Mouse (Mus musculus): Measurements from ENCODE around the gene Fkbp7. TPM values are rescaled to one million over a fixed set of nuclear protein-coding genes. Genes with fewer than 3 reads are reported as not detected.

Gene Fkbp7
- polyA plus RNA-seq, 1 experiment: 8.0 TPM

GRCm38 (mm10) chr2:76672134-76672745, 676 bp downstream of the Fkbp7 start:
- H3K4me1 ChIP-seq (ENCODE audit: control insufficient read depth, insufficient read depth, low read length): peaks cover 19% of the 10 kb centered on the region
- TF ChIP-seq POLR2A (IDR thresholded peaks at IDR 0.05; ENCODE audit: borderline replicate concordance, low read depth, low read length): no peak
- no peak for TF ChIP-seq CTCF (IDR thresholded peaks at IDR 0.05; ENCODE audit: low read depth, low read length)
- peak overlapping the region; percentile 60 for H3K27ac ChIP-seq (ENCODE audit: insufficient read depth, low read depth, low read length)
- peak overlapping the region; percentile 79 for H3K4me3 ChIP-seq (ENCODE audit: insufficient read depth, low read length)

- peak overlapping the region; percentile 79; the same call in 1 of the 2 replicates for H3K4me3 ChIP-seq (ENCODE audit: insufficient read depth, low read length)
- TF ChIP-seq CTCF (IDR thresholded peaks at IDR 0.05; ENCODE audit: low read depth, low read length) (no peak), POLR2A (IDR thresholded peaks at IDR 0.05; ENCODE audit: borderline replicate concordance, low read depth, low read length) (no peak)
- H3K27ac ChIP-seq (ENCODE audit: insufficient read depth, low read depth, low read length): no peak overlapping the region
- H3K4me1 ChIP-seq (ENCODE audit: control insufficient read depth, insufficient read depth, low read length): peaks cover 16% of the 10 kb centered on the region
Observed at GRCm38 (mm10) chr2:76671641-76672040, 1.3 kb downstream of the Fkbp7 start.

DNA sequence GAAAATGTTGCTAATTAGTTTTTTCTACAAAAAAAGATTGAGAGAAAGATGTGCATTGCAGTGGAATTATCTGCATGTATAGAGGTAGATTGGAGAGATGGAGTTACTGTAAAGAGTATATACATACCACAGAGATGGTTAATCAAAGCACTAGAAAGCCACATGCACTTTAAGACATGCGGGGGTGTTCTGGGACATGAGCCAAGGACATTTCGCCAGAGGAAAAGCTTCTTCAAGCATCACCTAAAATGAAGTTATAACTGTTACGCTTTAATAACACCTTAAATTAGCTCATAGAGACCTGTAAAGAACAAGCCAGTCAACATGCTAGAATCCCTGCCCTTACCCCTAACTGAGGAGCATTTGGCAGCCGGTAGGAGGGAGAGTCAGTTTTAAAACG, 5.7 kb downstream of the Fkbp7 start:
- TF ChIP-seq POLR2A (IDR thresholded peaks at IDR 0.05; ENCODE audit: borderline replicate concordance, low read depth, low read length) (no peak), CTCF (IDR thresholded peaks at IDR 0.05; ENCODE audit: low read depth, low read length) (no peak)
- no peak overlapping the region for H3K4me3 ChIP-seq (ENCODE audit: insufficient read depth, low read length)
- no peak overlapping the region for H3K27ac ChIP-seq (ENCODE audit: insufficient read depth, low read depth, low read length)
- H3K4me1 ChIP-seq (ENCODE audit: control insufficient read depth, insufficient read depth, low read length): peaks cover 4% of the 10 kb centered on the region; the same call in 1 of the 2 replicates

DNA sequence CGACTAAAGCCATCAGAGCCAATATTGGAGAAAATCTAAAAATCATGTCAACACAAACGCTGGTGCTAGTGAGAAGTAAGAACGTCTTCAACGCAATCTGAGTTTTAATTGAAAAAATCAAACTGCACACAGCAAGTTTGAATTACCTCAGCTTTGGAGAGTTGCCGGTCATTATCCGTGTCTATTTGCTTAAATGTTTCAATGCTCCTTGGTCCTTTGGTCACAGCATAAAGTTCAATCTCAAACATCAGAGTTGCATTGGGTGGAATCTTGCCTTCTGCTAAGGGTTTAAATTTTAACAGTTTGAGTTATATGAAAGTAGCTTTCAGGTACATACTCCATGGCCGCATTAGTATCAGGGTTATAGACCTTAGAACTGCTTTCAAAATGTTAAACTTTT, 7.4 kb downstream of the Fkbp7 start:
- H3K4me1 ChIP-seq (ENCODE audit: control insufficient read depth, insufficient read depth, low read length): no peaks in the 10 kb centered on the region
- no peak overlapping the region for H3K4me3 ChIP-seq (ENCODE audit: insufficient read depth, low read length)
- TF ChIP-seq POLR2A (IDR thresholded peaks at IDR 0.05; ENCODE audit: borderline replicate concordance, low read depth, low read length) (no peak), CTCF (IDR thresholded peaks at IDR 0.05; ENCODE audit: low read depth, low read length) (no peak)
- no peak overlapping the region for H3K27ac ChIP-seq (ENCODE audit: insufficient read depth, low read depth, low read length)

- no peak overlapping the region for H3K27ac ChIP-seq (ENCODE audit: insufficient read depth, low read depth, low read length)
- H3K4me3 ChIP-seq (ENCODE audit: insufficient read depth, low read length): no peak overlapping the region
- TF ChIP-seq POLR2A (IDR thresholded peaks at IDR 0.05; ENCODE audit: borderline replicate concordance, low read depth, low read length): no peak
- no peak for TF ChIP-seq CTCF (IDR thresholded peaks at IDR 0.05; ENCODE audit: low read depth, low read length)
- H3K4me1 ChIP-seq (ENCODE audit: control insufficient read depth, insufficient read depth, low read length): no peaks in the 10 kb centered on the region
Observed at GRCm38 (mm10) chr2:76659419-76659818, 13.5 kb downstream of the Fkbp7 start.

GRCm38 (mm10) chr2:76658551-76658950, 14.4 kb downstream of the Fkbp7 start:
- no peak overlapping the region for H3K4me3 ChIP-seq (ENCODE audit: insufficient read depth, low read length)
- no peaks in the 10 kb centered on the region for H3K4me1 ChIP-seq (ENCODE audit: control insufficient read depth, insufficient read depth, low read length)
- no peak for TF ChIP-seq CTCF (IDR thresholded peaks at IDR 0.05; ENCODE audit: low read depth, low read length)
- TF ChIP-seq POLR2A (IDR thresholded peaks at IDR 0.05; ENCODE audit: borderline replicate concordance, low read depth, low read length): no peak
- no peak overlapping the region for H3K27ac ChIP-seq (ENCODE audit: insufficient read depth, low read depth, low read length)

GRCm38 (mm10) chr2:76655982-76656381, 16.9 kb downstream of the Fkbp7 start:
- Histone ChIP-seq H3K4me3 (ENCODE audit: insufficient read depth, low read length) (no peak overlapping the region), H3K27ac (ENCODE audit: insufficient read depth, low read depth, low read length) (no peak overlapping the region), H3K4me1 (ENCODE audit: control insufficient read depth, insufficient read depth, low read length) (no peaks in the 10 kb centered on the region)
- TF ChIP-seq CTCF (IDR thresholded peaks at IDR 0.05; ENCODE audit: low read depth, low read length) (peak; percentile 47; the same call in 1 of the 2 replicates), POLR2A (IDR thresholded peaks at IDR 0.05; ENCODE audit: borderline replicate concordance, low read depth, low read length) (no peak)

DNA sequence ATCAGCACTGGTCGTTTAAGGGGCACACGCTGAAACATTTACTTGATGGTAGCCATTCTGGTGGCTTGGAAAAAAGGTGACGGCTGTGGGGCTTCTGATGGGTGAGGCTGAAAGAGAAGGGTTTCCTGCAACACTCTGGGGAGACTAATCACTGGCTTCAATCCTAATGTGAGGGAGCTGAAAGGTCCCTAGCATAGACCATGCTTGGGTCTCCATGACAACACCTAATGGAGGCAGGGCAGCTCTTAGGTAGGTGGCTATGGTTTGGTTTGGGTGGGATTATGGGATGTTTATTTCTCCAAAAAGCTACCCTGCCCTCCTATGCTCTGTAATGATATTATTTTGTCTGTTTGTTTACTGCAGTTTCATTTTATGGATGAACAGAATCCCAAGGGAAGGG, 17.5 kb downstream of the Fkbp7 start:
- no peak overlapping the region for H3K4me3 ChIP-seq (ENCODE audit: insufficient read depth, low read length)
- H3K4me1 ChIP-seq (ENCODE audit: control insufficient read depth, insufficient read depth, low read length): no peaks in the 10 kb centered on the region
- TF ChIP-seq CTCF (IDR thresholded peaks at IDR 0.05; ENCODE audit: low read depth, low read length): no peak
- TF ChIP-seq POLR2A (IDR thresholded peaks at IDR 0.05; ENCODE audit: borderline replicate concordance, low read depth, low read length): no peak
- no peak overlapping the region for H3K27ac ChIP-seq (ENCODE audit: insufficient read depth, low read depth, low read length)

DNA sequence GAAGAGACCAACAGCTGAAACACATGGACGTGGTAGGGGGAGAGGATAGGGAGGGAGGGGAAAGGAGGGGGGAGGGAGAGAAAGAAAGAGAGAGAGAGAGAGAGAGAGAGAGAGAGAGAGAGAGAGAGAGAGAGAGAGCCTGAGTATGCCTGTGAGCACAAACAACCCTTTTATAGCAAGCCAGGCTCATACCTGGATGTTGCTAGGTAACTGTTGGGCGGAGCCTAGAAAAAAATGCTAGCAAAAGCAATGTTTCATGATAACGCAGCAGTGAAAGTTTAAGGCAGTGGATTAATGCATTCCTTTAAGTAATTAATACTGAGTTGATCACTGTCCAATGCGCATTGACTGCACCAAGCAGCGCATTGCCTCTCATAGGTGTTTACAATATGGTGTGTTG, 18.3 kb downstream of the Fkbp7 start:
- no peak for TF ChIP-seq CTCF (IDR thresholded peaks at IDR 0.05; ENCODE audit: low read depth, low read length)
- Histone ChIP-seq H3K27ac (ENCODE audit: insufficient read depth, low read depth, low read length) (no peak overlapping the region), H3K4me1 (ENCODE audit: control insufficient read depth, insufficient read depth, low read length) (no peaks in the 10 kb centered on the region), H3K4me3 (ENCODE audit: insufficient read depth, low read length) (no peak overlapping the region)

DNA sequence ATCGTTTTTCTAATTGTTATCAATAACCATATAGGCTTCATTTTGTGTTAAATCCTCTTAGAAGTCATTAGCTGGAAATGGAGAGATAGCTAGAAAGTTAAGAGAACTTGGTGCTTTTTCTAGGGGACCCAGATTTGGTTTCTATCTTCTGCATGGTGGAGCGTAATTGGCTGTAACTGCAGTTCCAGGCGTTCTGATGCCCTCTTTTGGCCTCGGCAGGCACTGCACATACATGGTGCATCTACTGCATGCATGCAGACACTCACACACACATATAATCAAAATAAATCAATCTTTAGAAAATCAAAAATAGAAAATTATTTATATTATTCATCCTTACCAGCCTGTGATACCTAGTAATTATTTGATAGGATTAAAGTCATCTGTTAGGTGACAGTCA, 19.8 kb downstream of the Fkbp7 start:
- peaks cover 3% of the 10 kb centered on the region for H3K4me1 ChIP-seq (ENCODE audit: control insufficient read depth, insufficient read depth, low read length)
- H3K4me3 ChIP-seq (ENCODE audit: insufficient read depth, low read length): no peak overlapping the region
- TF ChIP-seq POLR2A (IDR thresholded peaks at IDR 0.05; ENCODE audit: borderline replicate concordance, low read depth, low read length): no peak
- no peak for TF ChIP-seq CTCF (IDR thresholded peaks at IDR 0.05; ENCODE audit: low read depth, low read length)
- no peak overlapping the region for H3K27ac ChIP-seq (ENCODE audit: insufficient read depth, low read depth, low read length)

Measured in bone marrow macrophage, adult 2 months (primary cell).